Mouse (Mus musculus) cortical plate, adult 2 months (tissue): ENCODE measurements around the gene Traf3ip2. TPM values are rescaled to one million over a fixed set of nuclear protein-coding genes. Genes with fewer than 3 reads are reported as not detected.
A peak's percentile ranks its signal among the peaks of the same experiment; 100 is the strongest.

ENCODE experiments used
- H3K27ac ChIP-seq: fragments of 200-500 bp; 2 replicates; pipeline ENCODE4 v1.5.1; 2012; ENCODE audit warnings: low read length, control low read depth, inconsistent platforms; ENCODE audit not compliant: insufficient read depth
- H3K4me1 ChIP-seq: fragments of 200-500 bp; 2 replicates; pipeline ENCODE4 v1.6.1; 2011; ENCODE audit warnings: low read length; ENCODE audit not compliant: control insufficient read depth, insufficient read depth
- H3K4me3 ChIP-seq: fragments of 200-500 bp; 2 replicates; pipeline ENCODE4 v1.5.1; 2011; ENCODE audit warnings: mild to moderate bottlenecking, low read length, control low read depth; ENCODE audit not compliant: insufficient read depth
- CTCF ChIP-seq: fragments of 200-500 bp; IDR thresholded peaks from 2 replicates; pipeline ENCODE4 v1.5.1; 2011; ENCODE audit warnings: mild to moderate bottlenecking, control low read depth, low read length; ENCODE audit not compliant: insufficient read depth; ENCODE audit errors: extremely low read depth
- POLR2A ChIP-seq: fragments of 200-500 bp; IDR thresholded peaks from 2 replicates; pipeline ENCODE4 v1.6.1; 2011; ENCODE audit warnings: mild to moderate bottlenecking, low read length, control low read depth; ENCODE audit not compliant: insufficient read depth; ENCODE audit errors: extremely low read depth
- polyA plus RNA-seq: library from polyadenylated mRNA; depleted of rRNA; stranded (reverse); fragments of >200 nt; gene quantifications from 2 replicates; pipeline ENCODE4 v1.2.3, GENCODE M21; 2012

Gene Traf3ip2
- polyA plus RNA-seq, 1 experiment: 1.3 TPM

DNA sequence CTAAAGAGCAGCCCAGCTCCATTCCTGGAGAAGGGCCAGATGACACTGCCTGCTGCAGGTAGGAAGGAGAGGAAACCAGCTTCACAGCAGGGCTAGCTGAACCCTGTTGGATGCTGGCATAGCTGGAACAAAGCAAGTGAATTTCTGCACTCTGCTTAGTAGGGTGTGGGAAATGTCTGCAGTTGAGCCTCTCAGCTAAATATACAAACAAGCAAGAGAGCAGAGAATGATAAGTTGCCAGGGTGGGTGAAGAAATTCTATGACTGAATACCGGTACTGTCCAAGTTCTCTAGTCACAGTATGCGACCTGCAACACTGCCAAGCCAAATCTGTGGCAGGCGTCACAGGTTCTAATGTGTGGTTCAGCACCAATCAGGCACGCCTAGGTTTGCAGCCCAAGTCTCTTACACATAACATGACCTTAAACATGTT, 52.4 kb downstream of the Traf3ip2 start:
- no peak overlapping the region for H3K27ac ChIP-seq
- TF ChIP-seq POLR2A (no peak), CTCF (no peak)
- H3K4me1 ChIP-seq: peaks cover 3% of the 10 kb centered on the region; the same call in 1 of the 2 replicates
- no peak overlapping the region for H3K4me3 ChIP-seq

DNA sequence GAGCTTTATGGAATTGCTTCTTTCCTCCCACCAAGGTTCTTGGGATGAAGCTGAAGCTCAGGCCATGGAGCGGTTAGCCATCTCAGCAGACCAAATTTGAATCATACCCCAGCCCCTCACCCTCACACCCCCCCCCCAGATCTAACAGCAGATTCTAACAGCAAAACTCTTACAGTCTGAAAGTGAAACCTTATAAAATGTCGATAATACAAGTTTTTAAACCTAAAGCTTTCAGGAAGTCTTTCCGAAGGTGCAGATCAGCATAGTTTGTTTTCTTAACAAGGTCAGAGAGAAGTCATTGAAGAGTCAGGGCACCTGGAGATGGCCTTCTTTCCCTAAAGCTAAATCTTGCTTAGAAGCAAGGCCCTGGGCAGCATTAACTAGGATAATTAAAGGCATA, 53.3 kb downstream of the Traf3ip2 start:
- no peak overlapping the region for H3K27ac ChIP-seq
- no peaks in the 10 kb centered on the region for H3K4me1 ChIP-seq
- TF ChIP-seq POLR2A (no peak), CTCF (no peak)
- H3K4me3 ChIP-seq: no peak overlapping the region

DNA sequence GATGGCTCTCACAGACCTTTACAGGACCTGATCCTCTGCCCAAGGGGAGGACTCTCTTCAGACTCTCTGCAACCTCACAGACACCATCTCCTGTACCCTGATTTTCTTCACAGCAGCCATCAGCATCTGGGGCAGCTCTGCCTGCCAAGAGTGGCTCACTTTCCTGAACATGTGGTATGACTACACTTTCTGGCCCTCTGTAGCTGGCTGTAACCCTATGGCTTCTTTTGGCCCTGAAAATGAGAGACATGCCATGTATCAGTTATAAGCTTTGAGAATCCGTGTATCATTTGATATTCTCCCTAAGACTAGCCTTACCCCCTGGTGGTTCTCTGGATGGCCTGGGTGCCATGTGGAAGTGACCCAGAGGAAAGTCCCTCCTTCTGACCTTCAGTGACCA, 58.7 kb downstream of the Traf3ip2 start:
- no peak for TF ChIP-seq CTCF
- no peak for TF ChIP-seq POLR2A

DNA sequence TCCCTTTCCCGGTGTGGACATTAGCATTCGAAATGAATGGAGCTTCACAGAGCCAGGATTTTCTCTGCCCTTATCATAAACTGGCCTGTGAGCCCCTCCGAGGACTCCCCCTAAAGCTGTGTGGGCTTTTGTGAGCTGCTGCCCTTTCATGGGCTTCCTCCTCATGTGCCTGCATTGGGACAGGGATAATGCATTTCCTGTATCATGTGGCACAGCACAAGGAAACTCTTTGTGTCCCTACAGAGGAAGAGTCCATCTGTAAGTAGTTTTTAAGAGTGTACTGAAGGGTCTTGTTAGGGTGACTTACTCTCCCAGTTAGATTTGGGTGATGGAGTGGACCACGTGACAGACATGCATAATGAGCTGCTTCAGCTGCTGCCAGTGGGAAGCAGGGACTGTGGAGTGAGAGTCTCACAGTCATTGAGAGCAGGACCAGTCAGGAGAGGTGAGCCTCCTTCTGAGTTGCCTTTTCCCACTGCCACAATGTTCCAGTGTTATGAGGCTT, 59.9 kb downstream of the Traf3ip2 start:
- H3K27ac ChIP-seq: no peak overlapping the region
- no peak overlapping the region for H3K4me3 ChIP-seq
- TF ChIP-seq POLR2A (0 out of 2 replicates have a peak, but pooled peaks have one; percentile 36), CTCF (no peak)
- no peaks in the 10 kb centered on the region for H3K4me1 ChIP-seq

More for the DNA sequence above, 58.7 kb downstream of the Traf3ip2 start:
- Histone ChIP-seq H3K4me3 (no peak overlapping the region), H3K27ac (no peak overlapping the region), H3K4me1 (no peaks in the 10 kb centered on the region)

DNA sequence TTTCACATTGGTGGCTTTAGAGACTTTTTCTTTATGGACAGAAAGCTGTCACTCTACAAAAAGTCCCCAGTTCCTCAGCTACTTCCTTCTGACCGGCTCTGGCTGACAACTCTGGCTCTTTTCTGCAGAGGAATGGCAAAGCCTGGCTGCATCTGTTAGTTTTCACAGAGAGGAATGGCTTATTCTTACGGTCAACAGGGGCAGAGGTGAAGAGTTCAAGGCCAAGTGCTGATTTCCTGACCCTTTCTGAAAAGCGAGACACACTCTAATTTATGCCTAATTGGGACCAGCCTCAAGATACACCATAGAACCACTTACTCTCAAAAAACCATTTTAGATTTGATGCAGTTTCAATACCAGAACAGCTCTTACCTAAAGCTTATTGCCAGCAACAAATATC, 61.4 kb downstream of the Traf3ip2 start:
- no peak for TF ChIP-seq CTCF
- TF ChIP-seq POLR2A: no peak
- no peak overlapping the region for H3K27ac ChIP-seq
- no peaks in the 10 kb centered on the region for H3K4me1 ChIP-seq
- no peak overlapping the region for H3K4me3 ChIP-seq

DNA sequence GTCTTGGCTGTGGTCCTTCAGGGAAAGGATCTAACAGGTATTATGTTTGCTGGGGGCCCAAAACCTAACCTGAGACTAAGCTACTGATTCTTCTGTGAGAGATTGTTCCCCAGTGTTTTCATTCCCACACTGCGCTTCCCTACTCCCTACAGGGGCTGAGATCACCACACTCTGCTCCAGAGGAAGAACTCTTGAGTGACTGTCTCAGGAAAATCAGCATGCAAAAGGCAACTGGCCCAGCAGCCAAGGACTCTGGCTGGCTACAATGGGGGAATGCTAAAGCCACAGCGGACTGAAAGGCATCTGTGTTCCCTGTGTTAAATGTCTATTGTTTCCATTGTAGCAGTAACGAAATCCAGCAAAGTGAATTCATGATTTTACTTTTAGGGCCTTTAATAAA, 62.0 kb downstream of the Traf3ip2 start:
- TF ChIP-seq CTCF (no peak), POLR2A (no peak)
- Histone ChIP-seq H3K4me1 (no peaks in the 10 kb centered on the region), H3K4me3 (no peak overlapping the region), H3K27ac (no peak overlapping the region)

DNA sequence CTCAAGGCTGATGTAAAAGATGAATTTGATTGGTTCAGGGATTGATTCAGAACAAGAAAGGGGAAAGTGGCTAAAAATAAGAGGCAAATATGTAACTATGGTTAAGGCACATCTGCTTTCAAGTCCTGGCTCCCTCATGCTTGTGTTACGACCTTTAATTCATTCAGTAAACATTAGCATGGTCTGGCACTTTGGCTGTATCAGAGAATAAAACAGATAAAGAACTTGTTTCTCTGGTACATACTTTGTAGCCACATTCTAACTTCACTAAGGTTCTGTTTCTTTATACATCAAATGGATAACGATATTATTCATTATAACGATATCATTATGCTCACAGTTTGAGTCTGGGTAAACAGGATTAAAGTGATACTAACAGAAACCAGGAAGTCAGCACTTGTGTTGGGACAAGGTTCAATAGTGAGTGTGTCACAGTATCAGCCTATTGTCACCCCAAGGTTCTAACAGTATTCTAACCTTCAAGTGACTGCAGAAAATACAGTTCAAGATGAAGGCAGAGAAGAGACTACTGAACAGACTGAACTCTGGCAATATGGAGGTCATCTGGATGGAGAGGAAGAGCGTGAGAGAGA, 65.6 kb downstream of the Traf3ip2 start:
- no peaks in the 10 kb centered on the region for H3K4me1 ChIP-seq
- TF ChIP-seq POLR2A (no peak), CTCF (no peak)
- H3K4me3 ChIP-seq: no peak overlapping the region
- no peak overlapping the region for H3K27ac ChIP-seq

DNA sequence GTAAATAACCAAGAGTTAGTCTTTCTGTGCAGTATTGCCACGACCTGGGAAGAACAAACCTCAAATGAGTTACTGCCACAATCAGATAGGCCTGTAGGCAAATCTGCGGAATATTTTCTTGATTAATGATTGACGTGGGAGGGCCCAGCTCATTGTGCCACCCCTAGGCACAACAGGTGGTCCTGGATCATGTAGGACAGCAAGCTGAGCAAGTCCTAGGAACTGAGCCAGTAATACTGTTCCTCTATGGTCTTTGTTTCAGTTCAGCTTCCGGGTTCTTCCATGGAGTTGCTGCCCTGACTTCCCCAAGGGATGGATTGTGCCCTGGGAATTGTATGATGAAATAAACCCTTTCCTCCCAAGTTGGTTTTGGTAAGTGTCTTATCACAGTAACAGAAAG, 68.3 kb downstream of the Traf3ip2 start:
- Histone ChIP-seq H3K27ac (no peak overlapping the region), H3K4me3 (no peak overlapping the region), H3K4me1 (no peaks in the 10 kb centered on the region)
- TF ChIP-seq POLR2A (no peak), CTCF (no peak)

DNA sequence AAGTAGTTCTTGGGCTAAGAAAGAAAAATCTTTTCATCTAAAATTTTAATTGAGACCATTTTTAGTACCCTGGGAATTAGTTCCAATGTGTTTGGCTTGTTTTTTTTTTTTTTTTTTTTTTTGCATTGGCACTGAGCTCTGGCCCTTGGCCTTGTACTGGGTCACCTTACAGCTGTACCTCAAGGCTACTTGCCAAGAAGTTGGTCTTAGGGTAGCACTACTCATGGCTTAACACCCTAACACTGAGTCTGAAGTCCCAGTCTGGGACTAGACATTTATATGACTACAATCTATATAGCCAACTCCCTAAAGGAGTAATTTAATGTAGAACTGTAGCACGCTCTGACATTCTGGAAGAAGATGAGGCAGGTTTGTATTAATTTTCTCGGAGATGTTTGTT, 69.8 kb downstream of the Traf3ip2 start:
- no peak overlapping the region for H3K27ac ChIP-seq
- TF ChIP-seq POLR2A (no peak), CTCF (no peak)
- H3K4me1 ChIP-seq: peaks cover 1% of the 10 kb centered on the region; the same call in 1 of the 2 replicates
- H3K4me3 ChIP-seq: no peak overlapping the region

DNA sequence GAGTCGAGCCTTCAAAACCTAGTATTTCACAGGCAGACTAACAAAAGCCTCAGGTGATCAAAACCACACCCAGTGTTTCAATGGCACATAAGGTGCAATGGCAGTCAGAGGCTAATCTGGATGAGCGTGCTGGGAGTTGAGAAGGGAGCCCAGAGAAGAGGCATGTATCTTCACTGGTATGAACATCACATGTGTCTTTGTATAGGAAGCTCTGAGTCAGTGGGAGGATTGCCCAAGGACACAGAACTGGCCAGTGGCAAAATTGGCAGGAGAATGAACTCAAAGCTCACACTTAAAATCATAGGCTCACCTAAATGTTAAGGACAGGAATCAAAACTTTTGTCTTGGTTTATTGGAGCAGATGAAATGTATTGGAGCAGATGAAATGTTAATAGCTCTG, 70.7 kb downstream of the Traf3ip2 start:
- no peak for TF ChIP-seq POLR2A
- no peak for TF ChIP-seq CTCF
- H3K27ac ChIP-seq: no peak overlapping the region
- peaks cover 1% of the 10 kb centered on the region; the same call in 1 of the 2 replicates for H3K4me1 ChIP-seq
- H3K4me3 ChIP-seq: no peak overlapping the region
